Mouse (Mus musculus): ENCODE results near the gene Srrd.

DNA sequence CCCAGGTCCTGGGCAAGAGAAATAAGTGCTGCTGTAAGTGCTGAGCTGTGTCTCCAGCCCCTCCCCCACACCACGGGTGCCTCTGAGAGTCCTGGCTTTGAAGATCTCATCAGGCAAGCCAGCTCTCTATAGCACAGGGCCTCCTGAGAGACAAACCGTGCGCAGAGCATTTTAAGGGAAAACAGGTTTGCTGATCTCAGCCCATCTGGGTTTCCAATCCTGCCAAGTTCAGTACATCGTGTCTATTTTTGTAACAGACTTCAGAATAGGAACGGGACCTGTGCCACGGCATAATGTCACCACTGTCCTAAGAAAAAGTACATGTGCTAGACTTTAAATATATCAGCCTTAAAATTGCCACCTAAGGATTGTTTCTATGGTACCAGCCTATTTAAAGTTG is 21.9 kb downstream of the Srrd start:
- TF ChIP-seq FLI1 (IDR thresholded peaks at IDR 0.05; ENCODE audit: low read length) (no peak), GATA1 (IDR thresholded peaks at IDR 0.05; ENCODE audit: borderline replicate concordance, low read length) (no peak)

Data from megakaryocyte, embryonic 14.5 days (primary cell).